Mouse (Mus musculus): Measurements from ENCODE around the gene Ndufs8.

DNA sequence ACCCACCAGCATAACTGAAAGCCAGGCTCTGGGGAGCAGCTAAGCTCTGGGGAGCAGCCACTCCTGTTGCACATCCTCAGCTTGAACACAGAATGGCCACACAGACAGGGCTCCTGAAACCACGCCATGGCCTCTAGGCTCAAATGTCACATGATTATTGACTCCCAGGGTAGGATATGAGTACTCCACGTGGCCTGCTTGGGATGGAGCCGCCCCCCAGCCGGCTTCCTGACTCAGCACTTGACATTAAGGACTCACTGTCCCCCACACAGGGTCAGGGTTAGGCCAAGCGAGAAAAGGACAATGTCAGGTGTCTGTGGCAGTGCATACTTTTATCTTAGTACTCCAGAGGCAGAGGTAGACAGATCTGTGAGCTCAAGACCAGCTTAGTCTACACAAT, 2.4 kb downstream of the Ndufs8 start:
- TF ChIP-seq GATA1 (IDR thresholded peaks at IDR 0.05; ENCODE audit: borderline replicate concordance, low read length) (no peak), FLI1 (IDR thresholded peaks at IDR 0.05; ENCODE audit: low read length) (no peak)

Measured in megakaryocyte, embryonic 14.5 days (primary cell).